Mouse (Mus musculus): Measurements from ENCODE around the gene Srpk2. TPM values are rescaled to one million over a fixed set of nuclear protein-coding genes. Genes with fewer than 3 reads are reported as not detected.
"Not testable (repeated sequence)": the region's sequence is repeated elsewhere in the genome, so short reads cannot be mapped to it uniquely, and the experiment has no call there.

The Srpk2 gene
- total RNA-seq, 2 experiments from 2014 or later = 139 to 157 TPM

GRCm38 (mm10) chr5:23568188-23568587 lies 116.2 kb downstream of the Srpk2 start:
- no peak for DNase-seq (ENCODE audit: low spot score in 2 of 2)

GRCm38 (mm10) chr5:23566382-23566781 lies 118.0 kb downstream of the Srpk2 start:
- DNase-seq (ENCODE audit: low spot score in 2 of 2) = no peak

GRCm38 (mm10) chr5:23562278-23563060 lies 121.9 kb downstream of the Srpk2 start:
- DNase-seq (ENCODE audit: low spot score in 2 of 2) = no peak

- DNase-seq (ENCODE audit: low spot score in 2 of 2) = no peak
These were observed 123.2 kb downstream of the Srpk2 start for GRCm38 (mm10) chr5:23561227-23561626.

GRCm38 (mm10) chr5:23560171-23560570 lies 124.2 kb downstream of the Srpk2 start:
- DNase-seq (ENCODE audit: low spot score in 2 of 2) = no peak

- DNase-seq (ENCODE audit: low spot score in 2 of 2) = no peak
These were observed 128.2 kb downstream of the Srpk2 start for GRCm38 (mm10) chr5:23556007-23556770.

GRCm38 (mm10) chr5:23553338-23553737 lies 131.1 kb downstream of the Srpk2 start:
- DNase-seq (ENCODE audit: low spot score in 2 of 2) = not testable (repeated sequence)

GRCm38 (mm10) chr5:23551687-23552086 lies 132.7 kb downstream of the Srpk2 start:
- DNase-seq (ENCODE audit: low spot score in 2 of 2) = no peak

GRCm38 (mm10) chr5:23535692-23536091 lies 148.7 kb downstream of the Srpk2 start:
- no peak for DNase-seq (ENCODE audit: low spot score in 2 of 2)

GRCm38 (mm10) chr5:23531541-23532096 lies 152.8 kb downstream of the Srpk2 start:
- DNase-seq (ENCODE audit: low spot score in 2 of 2) = no peak

GRCm38 (mm10) chr5:23531100-23531499 lies 153.3 kb downstream of the Srpk2 start:
- no peak for DNase-seq (ENCODE audit: low spot score in 2 of 2)

- no peak for DNase-seq (ENCODE audit: low spot score in 2 of 2)
These were observed 159.8 kb downstream of the Srpk2 start for GRCm38 (mm10) chr5:23524621-23525020.

- no peak for DNase-seq (ENCODE audit: low spot score in 2 of 2)
These were observed 160.5 kb downstream of the Srpk2 start for GRCm38 (mm10) chr5:23523936-23524335.

- no peak for DNase-seq (ENCODE audit: low spot score in 2 of 2)
These were observed 162.8 kb downstream of the Srpk2 start for GRCm38 (mm10) chr5:23521645-23522044.

- no peak for DNase-seq (ENCODE audit: low spot score in 2 of 2)
These were observed 164.7 kb downstream of the Srpk2 start for GRCm38 (mm10) chr5:23519679-23520078.

- no peak for DNase-seq (ENCODE audit: low spot score in 2 of 2)
These were observed 165.7 kb downstream of the Srpk2 start for GRCm38 (mm10) chr5:23518673-23519072.

GRCm38 (mm10) chr5:23517839-23518238 lies 166.6 kb downstream of the Srpk2 start:
- DNase-seq (ENCODE audit: low spot score in 2 of 2) = peak in 1 of 2 experiments; percentile 49

GRCm38 (mm10) chr5:23516962-23517361 lies 167.5 kb downstream of the Srpk2 start:
- DNase-seq (ENCODE audit: low spot score in 2 of 2) = no peak

GRCm38 (mm10) chr5:23515038-23515437 lies 169.4 kb downstream of the Srpk2 start:
- no peak for DNase-seq (ENCODE audit: low spot score in 2 of 2)

GRCm38 (mm10) chr5:23513468-23513867 lies 170.9 kb downstream of the Srpk2 start:
- DNase-seq (ENCODE audit: low spot score in 2 of 2) = no peak

GRCm38 (mm10) chr5:23512556-23512955 lies 171.9 kb downstream of the Srpk2 start:
- no peak for DNase-seq (ENCODE audit: low spot score in 2 of 2)

- DNase-seq (ENCODE audit: low spot score in 2 of 2) = no peak
These were observed 173.0 kb downstream of the Srpk2 start for GRCm38 (mm10) chr5:23511456-23511855.

Data from layer of hippocampus, postnatal 14 days (tissue).